Comparison of ENCODE assay signal across 20 mouse cellular contexts in genomic region chr1:76509486-76509885, GRCm38 (mm10).
DNase-seq lines count a peak whose midpoint lies in the region.
"Had no signal": no experiment of that assay in that cellular context is flagged by ENCODE, and none has a peak within 500 bp of the region (broad histone marks: within the 10 kb centered on the region; RNA-seq: fewer than 3 reads in every experiment).

No protein-coding gene starts in this region.

- intact Hi-C loops in left cerebral cortex, postnatal 4 days (cut with DNase I), result no loop called here

- peak; percentile 49 to 61 for DNase-seq in frontal cortex, adult 2 months (ENCODE audit: extremely low spot score in 1 of 2, low spot score in 1 of 2)
- DNase-seq in frontal cortex, postnatal 25 days (ENCODE audit: low spot score in 2 of 2), result no peak
- DNase-seq in left cerebral cortex, adult 9 months (ENCODE audit: low spot score in 2 of 2), result peak; percentile 21 to 51
- no peak for DNase-seq in left cerebral cortex, postnatal 4 days
- peak; percentile 34 to 70 for DNase-seq in right cerebral cortex, postnatal 10 days (ENCODE audit: low spot score in 2 of 2)
- DNase-seq in right cerebral cortex, postnatal 25 days, result no peak
- no peak for DNase-seq in cerebellum, postnatal 4 days (ENCODE audit: low spot score in 2 of 2)
- DNase-seq: adrenal gland, postnatal 10 days; adrenal gland, postnatal 36 days; B cell, adult 2 months; cerebellum, adult 11 months; cerebellum, adult 2 months; cerebellum, adult 9-11 months; cerebellum, postnatal 25 days; embryo, embryonic 11 days; gastrocnemius, postnatal 10 days; gastrocnemius, postnatal 36 days; heart, adult 2 months; heart, postnatal 14 days; heart, postnatal 4 days had no signal

Comparison
In these comparisons a context has a peak if more than half of its experiments do, and no peak if none do; other contexts are left out.
1. DNase-seq: peak in frontal cortex, adult 2 months (2 of 2), left cerebral cortex, adult 9 months (2 of 2) and right cerebral cortex, postnatal 10 days (2 of 2); none in frontal cortex, postnatal 25 days (0 of 2), left cerebral cortex, postnatal 4 days (single experiment), right cerebral cortex, postnatal 25 days (single experiment) and cerebellum, postnatal 4 days (0 of 2).